Mouse (Mus musculus) retina, postnatal 1 day (tissue): Measurements from ENCODE around the gene Fgfr2.
"Not testable (repeated sequence)": the region's sequence is repeated elsewhere in the genome, so short reads cannot be mapped to it uniquely, and the experiment has no call there.

Source experiments
- DNase-seq: peaks from one replicate; pipeline ENCODE4 v3.0.0-alpha.2; 2012

Fgfr2 gene

DNA sequence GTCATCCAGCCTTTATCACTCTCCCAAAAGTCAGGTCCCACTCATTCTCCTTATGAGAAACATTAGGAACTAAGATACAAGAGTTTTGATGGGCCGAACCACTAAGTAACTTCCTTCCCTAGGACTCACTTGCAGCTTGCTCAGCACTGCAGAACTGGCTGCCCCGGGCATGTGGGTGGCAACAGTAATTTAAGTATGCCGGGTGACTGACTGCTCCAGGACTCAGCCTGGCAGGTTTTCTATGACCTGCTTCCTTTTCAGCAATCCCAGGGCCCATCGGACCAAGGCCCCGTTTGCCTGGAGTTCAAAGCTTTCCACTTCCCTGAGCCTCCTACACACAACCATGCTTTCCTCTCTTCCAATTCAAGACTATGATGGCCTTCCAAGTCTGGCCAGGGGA, 566.6 kb downstream of the Fgfr2 start:
- DNase-seq: no peak

DNA sequence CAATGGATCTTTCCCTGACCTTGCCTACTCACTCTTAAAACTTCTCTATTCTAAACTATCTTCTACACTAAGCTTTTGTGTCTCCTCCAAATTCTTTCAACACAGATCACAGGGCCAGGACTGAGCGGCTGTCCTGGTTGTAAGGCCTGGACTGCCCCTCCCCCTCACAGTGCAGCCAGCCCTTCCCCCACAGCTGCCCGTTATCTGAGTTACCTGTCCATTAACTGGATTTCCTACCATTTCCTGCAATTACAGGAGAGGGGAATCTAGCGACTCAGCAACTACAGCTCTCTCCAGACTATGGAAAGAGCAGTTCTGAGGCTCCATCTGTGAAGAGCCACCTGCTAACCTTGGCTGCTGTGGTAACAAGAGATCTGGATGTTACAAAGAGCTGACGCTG, 567.2 kb downstream of the Fgfr2 start:
- no peak for DNase-seq

DNA sequence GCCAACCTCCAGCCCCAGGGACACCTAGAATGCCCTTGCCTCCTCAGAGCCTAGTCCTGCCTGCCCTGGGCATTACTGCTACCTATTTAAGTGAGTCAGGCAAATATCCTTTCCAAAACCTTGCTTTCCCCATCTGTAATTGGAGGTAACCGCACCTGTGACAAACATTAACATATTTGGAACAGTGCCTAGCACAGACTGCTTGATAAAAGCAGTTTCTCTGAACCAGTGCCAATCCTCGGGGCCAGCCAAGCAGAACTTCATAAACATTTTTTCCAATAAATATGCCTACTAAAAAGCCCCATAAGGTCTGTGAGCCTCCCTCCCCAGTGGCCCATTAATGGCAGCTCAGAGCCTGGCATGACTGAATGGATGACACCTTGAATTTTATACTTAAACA, 569.1 kb downstream of the Fgfr2 start:
- DNase-seq: no peak

GRCm38 (mm10) chr7:132551351-132552126, 571.6 kb downstream of the Fgfr2 start:
- DNase-seq: peak; percentile 93

GRCm38 (mm10) chr7:132547126-132547525, 576.0 kb downstream of the Fgfr2 start:
- no peak for DNase-seq

- no peak for DNase-seq
Measured at GRCm38 (mm10) chr7:132542427-132542826, 580.7 kb downstream of the Fgfr2 start.

- no peak for DNase-seq
Measured at GRCm38 (mm10) chr7:132541566-132541965, 581.6 kb downstream of the Fgfr2 start.

GRCm38 (mm10) chr7:132540597-132540996, 582.6 kb downstream of the Fgfr2 start:
- DNase-seq: no peak

GRCm38 (mm10) chr7:132529206-132529605, 593.9 kb downstream of the Fgfr2 start:
- no peak for DNase-seq

GRCm38 (mm10) chr7:132513419-132513982, 609.6 kb downstream of the Fgfr2 start:
- DNase-seq: no peak

GRCm38 (mm10) chr7:132509110-132509509, 614.0 kb downstream of the Fgfr2 start:
- no peak for DNase-seq

GRCm38 (mm10) chr7:132507361-132507760, 615.8 kb downstream of the Fgfr2 start:
- DNase-seq: no peak

GRCm38 (mm10) chr7:132506226-132506625, 616.9 kb downstream of the Fgfr2 start:
- DNase-seq: no peak

DNA sequence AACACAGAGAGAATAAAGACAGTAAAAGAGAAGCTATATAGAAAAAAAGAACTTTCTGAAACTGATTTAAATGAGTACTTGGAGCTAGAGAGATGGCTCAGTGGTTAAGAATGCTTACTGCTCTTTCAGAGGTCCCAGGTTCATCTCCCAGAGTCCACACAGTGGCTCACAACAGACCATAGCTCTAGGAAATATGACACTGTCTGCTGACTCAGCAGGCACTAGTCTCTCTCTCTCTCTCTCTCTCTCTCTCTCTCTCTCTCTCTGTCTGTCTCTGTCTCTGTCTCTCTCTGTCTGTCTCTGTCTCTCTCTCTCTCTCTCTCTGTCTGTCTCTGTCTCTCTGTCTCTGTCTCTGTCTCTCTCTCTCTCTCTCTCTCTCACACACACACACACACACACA, 620.7 kb downstream of the Fgfr2 start:
- DNase-seq: not testable (repeated sequence)

DNA sequence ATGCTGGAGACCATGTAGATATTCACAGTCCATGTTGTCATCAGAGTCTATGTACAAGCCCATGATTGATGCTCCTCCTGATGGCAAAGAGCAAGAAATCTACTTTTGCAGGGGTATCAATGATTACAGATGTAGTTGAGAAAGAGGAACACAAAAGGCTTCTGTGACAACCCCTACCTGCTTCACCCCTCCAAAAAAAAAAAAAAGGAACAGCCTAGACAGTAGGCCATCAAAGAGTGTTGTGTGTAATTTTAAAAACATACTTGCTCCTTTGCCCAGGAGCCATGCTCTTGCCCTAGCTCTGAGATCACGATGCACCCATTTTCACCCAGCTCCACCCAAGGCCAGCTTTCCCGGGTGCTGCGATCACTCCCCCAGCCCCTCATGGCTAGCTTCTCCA, 626.0 kb downstream of the Fgfr2 start:
- DNase-seq: no peak

GRCm38 (mm10) chr7:132494263-132494662, 628.9 kb downstream of the Fgfr2 start:
- DNase-seq: no peak

DNA sequence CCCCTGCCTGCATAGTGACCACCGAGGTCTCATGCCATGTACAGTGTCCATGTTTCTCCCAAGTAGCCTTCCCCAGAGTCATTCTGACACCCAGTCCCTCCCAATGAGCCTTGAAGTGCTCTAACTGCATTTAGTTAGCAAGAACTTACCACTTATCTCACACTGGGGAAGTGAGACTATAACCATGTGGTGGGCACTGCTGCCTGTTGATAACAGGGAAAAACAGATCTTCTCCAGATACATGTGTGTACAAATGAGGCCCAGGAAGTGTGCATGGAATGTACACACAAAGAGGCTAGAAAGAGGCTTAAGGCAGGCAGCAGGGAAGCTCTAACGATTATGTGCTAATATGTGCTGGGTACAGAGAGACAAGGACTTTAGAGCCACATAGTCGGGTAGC, 629.5 kb downstream of the Fgfr2 start:
- DNase-seq: no peak

GRCm38 (mm10) chr7:132491902-132492301, 631.2 kb downstream of the Fgfr2 start:
- no peak for DNase-seq

DNA sequence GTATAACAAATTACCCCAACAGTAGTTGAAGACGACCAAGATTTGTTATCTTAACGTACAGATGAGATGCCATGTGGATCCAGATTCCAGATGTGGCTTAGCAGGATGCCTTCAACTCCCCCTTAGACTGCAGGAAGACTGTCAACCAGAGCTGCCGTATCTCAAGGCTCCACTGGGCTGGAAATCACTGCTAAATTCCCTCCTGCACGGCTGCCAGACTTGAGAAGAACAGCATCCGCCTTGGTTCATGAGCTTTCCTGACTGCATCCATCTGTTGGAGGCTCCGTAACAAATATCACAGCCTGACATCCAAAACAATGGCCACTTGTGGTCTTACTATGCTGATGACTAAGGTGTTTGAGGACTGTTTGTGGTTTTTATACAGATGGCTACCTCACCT, 635.8 kb downstream of the Fgfr2 start:
- DNase-seq: no peak

GRCm38 (mm10) chr7:132486403-132487178, 636.6 kb downstream of the Fgfr2 start:
- DNase-seq: no peak

DNA sequence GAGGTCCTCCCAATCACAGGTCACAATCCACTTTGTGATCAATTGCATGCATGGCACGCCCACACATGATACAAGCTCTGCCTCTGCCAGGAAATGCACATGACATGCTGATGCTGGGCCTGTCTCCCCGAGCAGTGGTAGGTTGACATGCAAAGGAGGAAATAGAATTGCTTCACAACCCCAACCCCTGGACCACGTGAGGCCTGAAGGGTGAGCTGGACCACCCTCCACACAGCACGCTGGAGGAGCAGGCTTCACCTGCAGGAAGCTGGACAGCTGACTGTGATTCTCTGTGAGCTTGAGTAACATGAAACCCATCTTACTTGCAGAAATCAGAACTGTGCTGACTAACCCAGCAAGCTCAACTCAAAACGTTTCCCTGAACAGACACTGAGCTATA, 638.7 kb downstream of the Fgfr2 start:
- no peak for DNase-seq

DNA sequence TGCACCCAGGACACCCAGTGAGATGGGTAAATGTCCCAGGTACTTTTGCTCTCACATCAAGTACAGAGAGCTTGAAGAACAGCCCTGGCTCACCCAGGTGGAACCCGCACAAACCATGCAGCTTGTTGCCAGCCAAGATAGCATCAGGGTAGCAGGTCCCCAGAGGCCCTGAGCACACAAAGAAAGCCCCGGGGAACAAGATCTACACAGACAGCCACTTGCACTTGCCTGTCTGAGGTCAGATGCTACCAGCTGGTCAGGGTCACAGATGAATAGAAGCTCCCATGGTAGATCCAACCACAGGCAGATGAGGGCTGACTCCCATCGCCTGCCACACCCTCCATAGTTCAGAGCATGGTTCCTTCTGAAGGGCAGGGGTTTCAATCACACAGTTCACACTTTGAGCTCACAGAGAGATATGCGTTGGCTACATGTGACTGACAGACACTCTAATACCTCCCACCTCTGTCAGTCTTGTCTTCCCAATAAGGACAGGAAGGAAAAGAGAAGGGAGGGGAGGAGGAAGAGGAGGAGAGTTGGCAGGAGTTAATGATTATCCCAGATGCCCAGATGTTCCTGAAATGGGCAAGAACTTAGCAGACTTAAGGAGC, 642.3 kb downstream of the Fgfr2 start:
- DNase-seq: no peak

- DNase-seq: peak; percentile 30
Measured at GRCm38 (mm10) chr7:132478295-132478809, 644.8 kb downstream of the Fgfr2 start.
